In the genomic region with DNA sequence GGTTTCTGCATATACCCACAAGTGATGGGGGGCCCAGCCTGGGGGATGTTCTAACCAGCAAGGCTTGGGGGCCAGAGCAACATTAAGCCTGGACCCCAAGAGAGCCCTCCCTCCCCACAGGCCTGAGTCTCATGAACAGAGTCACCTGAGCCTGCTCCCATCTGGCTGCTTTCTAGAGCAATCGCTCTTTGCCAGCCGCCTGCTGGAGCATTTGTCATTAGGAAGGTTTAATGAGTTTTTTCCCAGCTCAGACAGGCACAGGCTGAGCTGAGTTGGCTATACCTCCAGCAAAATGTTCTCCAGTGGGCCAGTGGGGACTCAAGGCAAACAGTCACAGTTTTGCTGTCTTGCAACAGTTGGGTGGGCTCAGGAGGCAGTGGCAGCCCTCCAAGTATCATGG, we compare ENCODE assay signal across 10 mouse cellular contexts. TPM values are rescaled to one million over a fixed set of nuclear protein-coding genes. Genes with fewer than 3 reads are reported as not detected.
A peak's percentile ranks its signal among the peaks of the same experiment; 100 is the strongest.
DNase-seq lines count a peak whose midpoint lies in the region; ATAC-seq and TF ChIP-seq lines count a peak whose summit lies in the region.
"Had no signal": no experiment of that assay in that cellular context is flagged by ENCODE, and none has a peak within 500 bp of the region (broad histone marks: within the 10 kb centered on the region; RNA-seq: fewer than 3 reads in every experiment).

No protein-coding gene starts in this region.

- peak; percentile 37 to 40 for DNase-seq in left cerebral cortex, adult 2 months (ENCODE audit: extremely low spot score in 1 of 2, low spot score in 2 of 2)
- DNase-seq in left cerebral cortex, postnatal 4 days = no peak
- DNase-seq in layer of hippocampus, adult 8-10 months (ENCODE audit: low spot score in 2 of 2) = peak; percentile 66 to 74
- no peak for DNase-seq in spleen, postnatal 10 days (ENCODE audit: low spot score in 2 of 2)
- DNase-seq in ovary, postnatal 14 days (ENCODE audit: low spot score) = no peak
- DNase-seq in ovary, adult 18-20 months (ENCODE audit: low spot score) = no peak
- DNase-seq: embryo, embryonic 11 days had no signal

- TF ChIP-seq CTCF in left cerebral cortex, adult 2 months (IDR thresholded peaks at IDR 0.05) = peak; percentile 4; the same call in 1 of the 2 replicates

- peaks cover 10% of the 10 kb centered on the region; the same call in 1 of the 2 replicates for H3K36me3 ChIP-seq in forebrain, embryonic 16.5 days (ENCODE audit: control insufficient read depth, insufficient read depth)
- H3K36me3 ChIP-seq in neural tube, embryonic 12.5 days = peaks cover 43% of the 10 kb centered on the region

- H3K27ac ChIP-seq in left cerebral cortex, adult 2 months = peak overlapping the region; percentile 95
- H3K27ac ChIP-seq in forebrain, embryonic 16.5 days (ENCODE audit: low read length) = peak overlapping the region; percentile 79
- H3K27ac ChIP-seq in neural tube, embryonic 12.5 days = peak overlapping the region; percentile 79; the same call in 1 of the 2 replicates
- H3K27ac ChIP-seq: liver, embryonic 15.5 days had no signal

- H3K4me2 ChIP-seq in forebrain, embryonic 16.5 days (ENCODE audit: low read length) = no peak overlapping the region
- H3K4me2 ChIP-seq in neural tube, embryonic 12.5 days (replicated peaks) = 0 out of 2 replicates have a peak overlapping the region, but pooled peaks have one; percentile 17
- H3K4me2 ChIP-seq: liver, embryonic 15.5 days had no signal

- H3K4me1 ChIP-seq in forebrain, embryonic 16.5 days (replicated peaks; ENCODE audit: control insufficient read depth, insufficient read depth, low read length) = peaks cover 27% of the 10 kb centered on the region
- peaks cover 50% of the 10 kb centered on the region for H3K4me1 ChIP-seq in neural tube, embryonic 12.5 days

- H3K27me3 ChIP-seq in forebrain, embryonic 16.5 days (replicated peaks; ENCODE audit: control insufficient read depth, insufficient read depth, low read length) = no peaks in the 10 kb centered on the region
- H3K27me3 ChIP-seq in neural tube, embryonic 12.5 days (replicated peaks) = no peaks in the 10 kb centered on the region
- H3K27me3 ChIP-seq: liver, embryonic 15.5 days had no signal

- intact Hi-C loops in left cerebral cortex, adult 2 months (cut with DNase I) = loop anchor here (5.0 kb wide), 1 partner anchor 168 kb away; no protein-coding TSS in a partner anchor
- intact Hi-C loops in left cerebral cortex, postnatal 4 days (cut with DNase I) = loop anchor here (2.0 kb wide), 1 partner anchor 60 kb away; no protein-coding TSS in a partner anchor

- 38% methylated on average over 2 of the region's 2 CpGs for WGBS in forebrain, embryonic 16.5 days
- 24% methylated on average over 2 of the region's 2 CpGs for WGBS in neural tube, embryonic 12.5 days

- H3K4me3 ChIP-seq in left cerebral cortex, adult 2 months = no peak overlapping the region
- H3K4me3 ChIP-seq in forebrain, embryonic 16.5 days (replicated peaks; ENCODE audit: low read length) = no peak overlapping the region
- no peak overlapping the region for H3K4me3 ChIP-seq in neural tube, embryonic 12.5 days
- H3K4me3 ChIP-seq: liver, embryonic 15.5 days had no signal

- H3K9ac ChIP-seq in forebrain, embryonic 16.5 days (replicated peaks; ENCODE audit: low read depth, low read length) = no peak overlapping the region
- H3K9ac ChIP-seq in neural tube, embryonic 12.5 days = no peak overlapping the region
- H3K9ac ChIP-seq: liver, embryonic 15.5 days had no signal

- ATAC-seq in forebrain, embryonic 16.5 days = peak; percentile 41
- peak; percentile 12 for ATAC-seq in neural tube, embryonic 12.5 days (ENCODE audit: low FRiP score, low read depth)

- H3K9me3 ChIP-seq in forebrain, embryonic 16.5 days (ENCODE audit: control insufficient read depth, low read length) = no peaks in the 10 kb centered on the region
- no peaks in the 10 kb centered on the region for H3K9me3 ChIP-seq in neural tube, embryonic 12.5 days
- H3K9me3 ChIP-seq: liver, embryonic 15.5 days had no signal

RNA-seq across cellular contexts. Expression of a gene that starts 12.5 kb away (rescaled TPM):
- total RNA-seq in left cerebral cortex, adult 2 months (2021) = 10 to 100 TPM; 40.0 to 41.5 TPM
- 10 to 100 TPM; 27.0 to 28.4 TPM for total RNA-seq in left cerebral cortex, postnatal 4 days (2021)
- polyA plus RNA-seq in forebrain, embryonic 16.5 days (2015; fragmentation: Nextera tagmentation; extraction: Ambion mirVana) = 58.9 and 63.2 TPM in 2 replicates
- total RNA-seq in layer of hippocampus, adult 8-10 months (2022) = 10 to 100 TPM; 31.2 to 32.2 (median 31.6) TPM
- polyA plus RNA-seq in neural tube, embryonic 12.5 days (2016; fragmentation: Nextera tagmentation; extraction: Ambion mirVana) = 52.8 and 56.0 TPM in 2 replicates

RNA-seq across cellular contexts. Expression of a gene that starts 19.8 kb away (rescaled TPM):
- total RNA-seq in left cerebral cortex, adult 2 months (2021) = 10 to 100 TPM; 26.4 to 28.6 TPM
- 10 to 100 TPM; 21.9 to 25.4 TPM for total RNA-seq in left cerebral cortex, postnatal 4 days (2021)
- 15.0 and 16.2 TPM in 2 replicates for polyA plus RNA-seq in forebrain, embryonic 16.5 days (2015; fragmentation: Nextera tagmentation; extraction: Ambion mirVana)
- 10 to 100 TPM; 23.2 to 32.3 (median 30.1) TPM for total RNA-seq in layer of hippocampus, adult 8-10 months (2022)
- polyA plus RNA-seq in neural tube, embryonic 12.5 days (2016; fragmentation: Nextera tagmentation; extraction: Ambion mirVana) = 19.4 and 19.9 TPM in 2 replicates

RNA-seq across cellular contexts. Expression of a gene that starts 21.7 kb away (rescaled TPM):
- 100 to 1,000 TPM; 289 to 312 TPM for total RNA-seq in left cerebral cortex, adult 2 months (2021)
- 100 to 1,000 TPM; 298 to 308 TPM for total RNA-seq in left cerebral cortex, postnatal 4 days (2021)
- 467 and 469 TPM in 2 replicates for polyA plus RNA-seq in forebrain, embryonic 16.5 days (2015; fragmentation: Nextera tagmentation; extraction: Ambion mirVana)
- total RNA-seq in layer of hippocampus, adult 8-10 months (2022) = 100 to 1,000 TPM; 231 to 321 (median 276) TPM
- polyA plus RNA-seq in neural tube, embryonic 12.5 days (2016; fragmentation: Nextera tagmentation; extraction: Ambion mirVana) = 463 and 477 TPM in 2 replicates

Comparison
In these comparisons a context has a peak if more than half of its experiments do, and no peak if none do; other contexts are left out.
1. DNase-seq: peak in left cerebral cortex, adult 2 months (2 of 2) and layer of hippocampus, adult 8-10 months (2 of 2); none in left cerebral cortex, postnatal 4 days (single experiment), spleen, postnatal 10 days (0 of 2), ovary, postnatal 14 days (single experiment) and ovary, adult 18-20 months (single experiment).
2. Peak in every context shown above with its lines, with median percentiles within 50 percentile points of each other: H3K27ac ChIP-seq.